Mouse (Mus musculus): ENCODE results near the gene Fgf8.

The Fgf8 gene

DNA sequence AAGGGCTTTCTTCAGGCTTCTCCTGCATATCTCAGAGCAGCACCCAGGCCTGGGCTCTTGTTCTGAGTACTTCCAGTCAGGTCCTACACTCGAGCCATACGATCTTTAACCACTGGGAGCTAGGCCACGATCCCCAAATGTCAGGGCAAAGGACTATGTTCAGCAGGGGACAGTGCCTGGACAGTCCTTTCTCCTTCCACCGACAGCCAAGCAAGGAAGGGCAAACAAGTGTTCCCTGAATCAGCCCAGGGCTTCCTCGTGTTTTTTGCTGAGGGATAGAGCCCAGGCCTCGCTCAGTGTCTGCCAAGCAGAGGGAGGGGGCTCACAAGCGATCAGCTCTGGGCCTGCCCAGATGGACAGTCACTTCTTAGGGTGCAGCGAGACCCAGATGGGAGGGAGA lies 12.7 kb downstream of the Fgf8 start:
- no peak for DNase-seq (ENCODE audit: extremely low spot score, low spot score)

DNA sequence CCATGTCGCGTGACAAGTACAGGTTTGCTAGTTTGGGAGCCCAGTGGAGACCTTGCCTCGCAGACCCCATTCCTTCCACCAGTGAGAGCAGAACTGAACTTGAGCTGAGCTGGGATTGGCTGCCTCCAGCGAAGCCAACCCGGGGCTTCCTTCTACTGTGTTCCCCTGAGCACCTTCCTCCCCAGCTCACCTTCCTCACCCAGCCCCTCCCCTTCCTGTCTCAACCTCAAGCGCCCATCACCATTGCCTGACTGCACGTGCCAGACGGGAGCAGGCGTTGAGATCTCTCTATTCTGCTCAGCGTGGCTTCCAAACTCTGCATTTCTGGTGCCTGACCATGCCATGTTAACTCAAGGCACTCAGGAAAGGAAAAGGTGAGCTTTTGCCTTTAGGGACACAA lies 15.5 kb downstream of the Fgf8 start:
- DNase-seq (ENCODE audit: extremely low spot score, low spot score) = no peak

DNA sequence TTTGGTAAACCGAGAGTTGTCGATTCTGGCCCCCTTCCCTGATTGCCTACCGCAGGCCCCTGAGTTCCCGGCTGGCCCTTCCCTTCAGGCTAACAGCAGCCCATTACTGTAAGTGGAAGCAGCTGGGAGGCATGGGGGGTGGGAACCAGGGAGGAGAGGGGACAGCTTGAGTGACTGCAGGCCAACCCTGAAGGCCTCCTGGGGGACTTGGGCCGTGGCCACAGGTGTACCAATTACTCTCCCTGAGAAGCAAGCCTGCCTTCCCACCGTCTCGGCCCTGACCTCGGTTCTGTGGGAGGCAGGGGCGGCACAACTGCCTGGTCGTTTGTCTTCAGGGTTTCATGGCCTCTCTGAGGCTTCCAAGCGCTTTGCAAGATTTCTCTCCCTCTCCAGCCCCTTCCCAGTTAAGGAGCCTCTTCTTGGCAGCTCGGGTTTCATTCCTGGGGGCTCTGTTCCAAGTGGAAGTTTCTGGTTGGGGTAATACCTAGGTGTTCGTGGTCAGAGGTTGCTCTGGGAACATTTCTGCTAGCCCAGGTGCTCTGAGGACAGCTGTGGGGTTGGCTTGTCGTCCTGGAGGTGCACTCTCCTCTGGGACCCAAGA lies 16.9 kb downstream of the Fgf8 start:
- DNase-seq (ENCODE audit: extremely low spot score, low spot score) = no peak

DNA sequence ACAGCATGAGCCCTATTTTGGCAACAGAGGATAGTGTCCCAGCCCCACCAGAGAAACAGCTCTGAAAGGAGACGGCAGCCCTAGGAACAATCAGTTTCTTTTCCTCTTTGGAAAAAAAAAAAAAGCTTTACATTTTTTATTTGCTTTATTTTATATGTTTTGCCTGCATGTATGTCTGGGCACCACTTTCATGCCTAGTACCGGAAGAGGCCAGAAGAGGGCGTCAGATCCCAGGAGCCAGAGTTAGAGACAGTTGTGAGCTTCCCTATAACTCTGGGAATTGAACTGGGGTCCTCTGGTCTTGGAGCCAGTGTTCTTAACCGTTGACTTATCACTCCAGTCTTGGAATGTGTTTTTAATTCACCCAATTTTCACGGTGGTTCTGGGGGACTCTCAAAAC lies 20.5 kb downstream of the Fgf8 start:
- no peak for DNase-seq (ENCODE audit: extremely low spot score, low spot score)

DNA sequence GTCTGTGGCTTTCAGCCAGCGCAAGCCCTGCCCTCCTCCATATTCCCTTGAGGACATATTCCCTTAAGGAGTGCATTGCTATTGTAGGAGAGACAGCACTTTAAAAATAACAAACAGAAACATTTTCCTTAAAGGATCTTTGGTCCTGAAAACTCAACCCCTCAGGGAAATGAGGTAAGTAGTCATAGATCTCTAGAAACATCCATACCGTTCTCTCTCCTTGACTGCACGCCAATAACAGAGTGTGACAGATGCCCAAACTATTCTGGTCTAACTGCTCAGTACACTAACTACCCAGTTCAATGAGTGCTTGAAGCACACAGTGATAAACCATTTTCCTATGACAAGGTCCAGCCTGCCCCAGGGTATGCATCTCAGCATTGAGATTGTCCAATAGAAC lies 24.4 kb downstream of the Fgf8 start:
- DNase-seq (ENCODE audit: extremely low spot score, low spot score) = no peak

DNA sequence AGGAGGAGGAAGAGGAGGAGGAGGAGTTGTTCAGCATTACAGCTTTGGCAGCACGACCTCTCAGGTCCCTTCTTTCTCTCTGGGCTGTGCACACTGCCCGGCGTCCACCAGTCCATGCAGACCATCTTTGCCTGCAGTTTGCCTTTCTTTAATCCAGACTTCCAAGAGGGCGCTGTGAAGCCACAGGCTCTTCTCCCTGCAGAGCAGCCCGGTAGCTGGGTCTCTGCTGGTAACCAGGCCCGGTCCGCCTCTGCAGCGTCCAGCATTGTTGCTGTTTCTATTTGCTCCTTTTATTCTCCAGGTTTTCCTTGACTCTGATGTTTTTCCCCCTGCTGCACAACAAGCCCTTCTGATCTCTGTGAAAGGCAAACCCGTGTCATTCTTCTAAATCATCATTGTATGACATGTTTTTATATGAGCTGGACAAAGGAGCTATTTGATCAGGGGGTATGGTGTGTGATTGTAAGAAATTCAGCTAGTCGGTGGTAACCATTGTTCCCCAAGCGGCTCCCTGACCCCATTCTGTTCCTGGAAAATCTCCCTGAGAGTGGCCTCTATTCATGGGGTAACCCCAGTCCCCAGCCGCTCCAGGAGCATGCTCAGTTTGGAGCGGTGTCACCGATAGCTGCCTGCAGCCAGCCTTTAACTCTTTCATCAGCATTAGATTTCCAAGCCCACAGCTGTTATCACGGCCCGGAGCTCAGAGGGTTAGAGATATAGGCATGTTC lies 25.1 kb downstream of the Fgf8 start:
- peak; percentile 55 for DNase-seq (ENCODE audit: extremely low spot score, low spot score)

DNA sequence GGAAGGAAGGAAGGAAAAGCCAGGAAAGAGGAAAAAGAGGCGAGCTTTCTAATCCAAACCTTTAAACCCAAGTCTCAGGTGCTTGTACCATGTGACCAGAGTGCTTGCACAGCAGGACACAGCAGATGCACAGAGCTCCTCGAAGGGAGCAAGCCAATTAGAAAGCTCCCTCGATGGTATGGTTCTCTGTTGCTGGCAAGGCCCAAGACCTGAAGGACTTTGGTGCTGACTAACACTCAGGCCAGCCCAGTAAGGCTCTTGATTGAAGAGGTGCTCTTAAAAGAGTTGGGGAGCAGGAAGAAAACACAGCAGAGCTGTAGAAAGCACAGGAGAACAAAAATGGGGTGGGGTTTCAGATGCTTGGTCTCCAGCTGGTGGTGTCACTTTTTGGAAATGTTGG lies 34.0 kb downstream of the Fgf8 start:
- DNase-seq (ENCODE audit: extremely low spot score, low spot score) = no peak

DNA sequence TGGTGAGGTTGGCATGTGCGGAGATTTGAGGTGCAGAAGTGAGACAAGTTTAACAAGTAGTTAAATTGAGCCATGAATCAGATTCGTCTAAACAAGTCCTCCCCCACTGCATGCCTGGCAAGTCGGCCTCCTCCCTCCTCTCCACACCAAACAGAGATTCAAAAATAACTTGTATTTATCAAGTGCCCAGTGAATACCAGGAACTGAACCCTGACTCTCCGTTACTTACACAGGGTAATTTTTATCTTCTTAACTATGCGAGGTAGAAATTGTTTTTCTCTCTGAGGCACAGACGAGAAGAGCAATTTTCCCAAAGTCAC lies 46.5 kb downstream of the Fgf8 start:
- DNase-seq (ENCODE audit: extremely low spot score, low spot score) = no peak

DNA sequence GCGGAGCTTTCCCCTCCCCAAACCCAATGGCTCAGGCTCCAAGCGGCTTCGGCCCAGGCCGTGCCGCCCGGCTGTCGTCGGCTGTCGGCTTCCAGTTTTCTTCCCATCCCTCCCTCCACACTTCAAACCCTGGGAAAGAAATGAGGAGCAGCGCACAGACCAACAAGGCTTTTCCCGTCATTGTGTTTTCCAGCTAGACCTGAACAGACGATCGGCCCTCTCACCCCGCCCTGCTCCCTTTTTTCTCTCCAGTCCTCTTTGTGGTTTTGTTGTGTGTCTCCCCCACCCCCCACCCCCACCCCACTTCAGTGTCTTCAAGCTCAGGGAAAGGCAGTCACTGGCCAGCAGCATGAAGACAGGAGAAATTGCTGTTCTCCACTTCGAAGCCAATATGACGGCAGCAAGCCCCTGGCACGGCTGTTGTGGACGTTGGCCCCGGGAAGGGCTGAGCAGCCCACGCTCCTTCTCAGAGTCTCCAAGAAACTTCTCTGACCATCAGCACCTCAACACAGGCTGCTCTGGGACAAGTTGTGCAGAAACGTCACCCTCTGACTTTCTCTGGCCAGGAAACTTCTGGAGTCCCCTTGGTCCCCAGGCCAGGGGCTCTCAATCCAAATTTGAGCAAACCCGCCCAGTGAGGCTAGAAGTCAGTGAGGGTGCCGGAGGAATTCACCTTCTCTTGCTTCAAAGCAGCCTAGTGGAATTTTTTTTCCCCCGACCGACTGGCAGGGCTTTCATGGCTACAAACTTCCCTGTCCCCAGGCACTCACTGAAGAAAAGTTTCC lies 47.0 kb downstream of the Fgf8 start:
- no peak for DNase-seq (ENCODE audit: extremely low spot score, low spot score)

DNA sequence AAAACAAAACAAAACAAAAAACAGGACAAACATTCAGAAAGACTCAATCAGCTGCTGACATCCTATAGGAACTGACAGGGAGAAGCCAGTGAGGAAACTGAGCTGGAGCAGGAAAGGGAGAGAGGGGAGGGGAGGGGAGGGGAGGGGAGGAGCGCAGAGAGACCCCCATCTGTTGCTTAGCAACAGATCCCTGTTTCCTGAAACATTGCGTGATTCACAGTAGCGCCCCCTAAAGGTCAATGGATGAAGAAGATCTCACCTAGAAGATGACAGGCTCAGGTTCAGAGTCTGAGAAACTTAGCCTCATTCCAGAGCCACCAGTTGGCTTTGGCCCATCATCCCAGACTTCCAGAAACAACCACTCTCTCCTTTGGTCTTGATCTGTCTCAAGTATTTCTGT lies 48.7 kb downstream of the Fgf8 start:
- no peak for DNase-seq (ENCODE audit: extremely low spot score, low spot score)

DNA sequence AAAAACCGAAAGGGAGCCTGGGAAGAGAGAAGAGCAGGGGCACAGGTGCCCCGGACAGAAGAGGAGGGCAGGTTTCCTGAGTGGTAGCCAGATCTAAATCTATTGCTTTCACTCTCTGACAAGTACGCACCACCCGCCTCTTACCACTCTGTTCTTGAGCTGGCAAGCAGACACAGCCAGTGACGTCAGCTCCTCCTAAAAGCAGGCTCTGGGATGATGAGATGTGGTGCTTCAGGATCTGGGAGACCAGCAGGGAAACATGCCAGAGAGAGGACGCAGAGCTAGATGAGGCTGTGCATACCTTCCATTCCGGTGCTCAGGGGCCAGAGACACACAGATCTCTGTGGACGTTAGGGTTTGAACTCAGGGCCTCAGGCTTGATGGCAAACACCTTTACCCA lies 50.5 kb downstream of the Fgf8 start:
- DNase-seq (ENCODE audit: extremely low spot score, low spot score) = no peak

DNA sequence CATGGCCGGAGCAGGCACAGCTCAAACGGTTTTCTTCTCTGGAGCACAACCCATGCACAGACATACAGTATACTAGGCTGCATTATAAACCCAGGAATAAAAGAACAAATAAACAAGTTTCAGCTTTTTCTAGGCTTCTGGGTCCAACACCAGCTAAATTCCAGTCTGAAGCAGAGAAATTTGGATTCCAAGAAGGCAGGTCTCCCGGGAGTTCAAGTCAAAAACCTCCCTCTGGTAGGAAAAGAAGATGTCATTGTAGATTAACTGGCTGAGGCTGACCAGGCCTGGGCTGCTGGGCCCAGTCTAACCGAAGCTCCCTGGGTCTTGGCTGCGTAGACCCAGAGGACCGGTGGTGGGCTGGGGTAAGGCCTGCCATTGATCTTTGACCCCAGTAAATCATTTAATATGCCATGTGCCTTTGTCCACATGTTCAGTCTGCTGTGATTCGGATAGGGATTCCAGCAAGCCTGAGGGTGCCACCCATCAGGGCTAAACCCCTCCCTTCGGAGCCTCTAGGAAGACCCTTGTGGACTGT lies 51.6 kb downstream of the Fgf8 start:
- DNase-seq (ENCODE audit: extremely low spot score, low spot score) = peak; percentile 46

DNA sequence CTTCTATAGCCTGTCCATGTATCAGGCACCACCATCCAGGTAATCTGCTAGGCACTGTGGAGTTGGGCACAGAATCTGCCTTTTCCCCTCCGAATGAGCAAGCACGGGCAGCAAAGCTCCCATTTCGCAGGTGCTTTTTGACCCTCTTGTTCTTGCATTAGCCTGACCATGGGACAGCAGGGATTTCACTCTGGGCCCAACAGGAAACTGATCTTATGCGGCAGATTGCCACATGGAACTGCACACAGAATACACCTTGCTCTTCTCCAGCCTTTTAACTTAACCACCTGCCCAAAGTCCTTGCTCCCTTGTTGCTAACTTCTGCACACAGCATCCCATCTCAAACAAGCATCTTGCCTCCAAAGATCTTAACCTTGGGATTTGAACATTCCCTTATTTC lies 55.7 kb downstream of the Fgf8 start:
- DNase-seq (ENCODE audit: extremely low spot score, low spot score) = no peak

All from neural tube, embryonic 10.5 days (tissue).